Mouse (Mus musculus): ENCODE data around the gene Vegfa.

DNA sequence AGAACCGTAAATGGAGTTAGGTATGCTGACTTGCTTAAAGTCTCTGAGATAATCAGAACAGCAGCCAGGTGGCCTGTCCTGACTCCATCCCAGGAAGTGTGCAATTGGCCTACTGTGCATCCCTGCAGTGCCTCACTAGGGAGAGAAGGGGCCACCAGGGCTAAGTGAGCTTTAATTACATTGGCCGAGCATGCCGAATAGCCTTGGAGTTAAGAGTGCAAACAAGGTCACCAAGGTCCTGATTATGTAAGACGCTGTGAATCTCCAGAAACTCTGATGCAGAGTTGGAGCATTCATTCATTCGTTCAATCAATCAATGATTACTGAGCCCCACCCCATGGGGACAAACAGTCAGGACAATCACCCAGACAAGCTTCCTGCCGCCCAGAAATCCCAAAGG is 33.8 kb downstream of the Vegfa start:
- TF ChIP-seq CTCF (IDR thresholded peaks at IDR 0.05; ENCODE audit: extremely low read depth, insufficient read length, insufficient replicate concordance, low read depth, low read length) (no peak; the same call in 1 of the 2 replicates), POLR2A (IDR thresholded peaks at IDR 0.05; ENCODE audit: low read depth, low read length) (no peak)

Measured in small intestine, adult 2 months (tissue).